Mouse (Mus musculus) liver, adult 2 months (tissue): ENCODE measurements around the gene Gm10322. TPM values are rescaled to one million over a fixed set of nuclear protein-coding genes. Genes with fewer than 3 reads are reported as not detected.
A peak's percentile ranks its signal among the peaks of the same experiment; 100 is the strongest.

Experiments
- DNase-seq: peaks from one replicate; pipeline ENCODE4 v3.0.0-alpha.2; 2011; ENCODE audit warnings: low read depth, low spot score; ENCODE audit errors: extremely low read depth
- H3K27ac ChIP-seq: fragments of 200-500 bp; replicated peaks from 2 replicates; pipeline ENCODE4 v1.5.1; 2012; ENCODE audit warnings: low read depth, mild to moderate bottlenecking, control low read depth, inconsistent platforms, low read length; ENCODE audit not compliant: insufficient read depth
- H3K27me3 ChIP-seq: fragments of 200-500 bp; 2 replicates; pipeline ENCODE4 v1.6.1; 2012; ENCODE audit warnings: mild to moderate bottlenecking, moderate library complexity, low read length, inconsistent platforms; ENCODE audit not compliant: control insufficient read depth, insufficient read depth
- H3K36me3 ChIP-seq: fragments of 200-500 bp; 2 replicates; pipeline ENCODE4 v1.6.1; 2012; ENCODE audit warnings: low read length, inconsistent platforms; ENCODE audit not compliant: control insufficient read depth, insufficient read depth
- H3K4me1 ChIP-seq: fragments of 200-500 bp; 2 replicates; pipeline ENCODE4 v1.6.1; 2011; ENCODE audit warnings: low read length; ENCODE audit not compliant: control insufficient read depth, insufficient read depth
- H3K4me3 ChIP-seq: fragments of 200-500 bp; 2 replicates; pipeline ENCODE4 v1.5.1; 2011; ENCODE audit warnings: low read depth, mild to moderate bottlenecking, control low read depth, low read length, moderate library complexity; ENCODE audit not compliant: insufficient read depth
- H3K79me2 ChIP-seq: fragments of 200-500 bp; 2 replicates; pipeline ENCODE4 v1.6.1; 2012; ENCODE audit warnings: inconsistent platforms, mild to moderate bottlenecking, low read length, moderate library complexity; ENCODE audit not compliant: control insufficient read depth, insufficient read depth
- H3K9ac ChIP-seq: fragments of 200-500 bp; 2 replicates; pipeline ENCODE4 v1.6.1; 2012; ENCODE audit warnings: low read depth, mild to moderate bottlenecking, control low read depth, inconsistent platforms, low read length
- CTCF ChIP-seq: fragments of 200-500 bp; IDR thresholded peaks from 2 replicates; pipeline ENCODE4 v1.5.1; 2011; ENCODE audit warnings: low read depth, low read length, control low read depth
- POLR2A ChIP-seq: fragments of 200-500 bp; IDR thresholded peaks from 2 replicates; pipeline ENCODE4 v1.6.1; 2011; ENCODE audit warnings: low read length, control low read depth; ENCODE audit not compliant: insufficient read depth; ENCODE audit errors: extremely low read depth
- WGBS: fragments of 180-500 bp; shearing (Covaris S2); methylation state at CpG from one replicate; pipeline ENCODE4 v1.1.7; 2018; 5-methylcytosine and 5-hydroxymethylcytosine counted together
- polyA plus RNA-seq: library from polyadenylated mRNA; depleted of rRNA; stranded (reverse); fragments of >200 nt; gene quantifications from 2 replicates; pipeline ENCODE4 v1.2.3, GENCODE M21; 2012; rRNA removed
- total RNA-seq: library from RNA; depleted of rRNA; stranded (reverse); fragments of >200 nt; gene quantifications from 2 replicates; pipeline ENCODE4 v1.2.3, GENCODE M21; 2014; rRNA removed

Gene Gm10322
- not detected in 2 replicates for total RNA-seq
- polyA plus RNA-seq: not detected in 2 replicates

DNA sequence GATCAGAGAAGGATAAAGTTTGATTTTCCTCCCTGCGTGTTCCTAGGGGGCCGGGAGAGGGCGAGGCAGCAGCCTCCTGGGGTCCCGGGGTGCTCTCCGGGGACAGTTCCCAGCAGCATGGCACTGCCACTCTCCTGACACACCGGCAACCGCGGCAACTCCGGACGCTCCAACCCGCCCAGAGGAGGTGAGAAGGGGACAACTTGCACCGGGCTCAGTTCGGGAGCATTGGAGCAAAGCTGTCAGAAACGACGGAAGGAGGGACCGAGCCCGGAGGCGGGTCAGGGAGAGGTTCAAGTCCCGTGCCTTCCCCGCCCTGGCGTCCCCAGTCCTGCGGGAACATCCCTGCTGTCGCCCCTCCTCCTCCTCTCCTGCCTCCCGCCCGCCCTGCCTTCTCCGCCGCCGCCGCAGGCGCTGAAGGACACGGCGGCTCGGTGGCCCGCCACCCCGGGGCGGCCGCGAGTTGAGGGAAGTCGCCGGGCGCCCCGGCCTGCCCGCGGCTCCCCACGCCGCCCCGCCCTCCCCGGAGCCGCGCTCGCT is at the start of gene Gm10322:
Gm10322 (plus strand) TSS at position 83 of the 540 bp plus-strand sequence.
- 2% methylated on average over 45 of the region's 51 CpGs for WGBS
- peaks cover 10% of the 10 kb centered on the region for H3K4me1 ChIP-seq
- H3K27me3 ChIP-seq: no peaks in the 10 kb centered on the region
- H3K9ac ChIP-seq: peak within 1 kb of the TSS; percentile 91
- no peaks in the 10 kb centered on the region for H3K36me3 ChIP-seq
- peak within 1 kb of the TSS; percentile 78 for H3K4me3 ChIP-seq
- H3K27ac ChIP-seq: peak within 1 kb of the TSS; percentile 18
- peak; percentile 80 for DNase-seq
- TF ChIP-seq POLR2A (peak; percentile 53), CTCF (peak; percentile 18; the same call in 1 of the 2 replicates)
- H3K79me2 ChIP-seq: peaks cover 10% of the 10 kb centered on the region; the same call in 1 of the 2 replicates

DNA sequence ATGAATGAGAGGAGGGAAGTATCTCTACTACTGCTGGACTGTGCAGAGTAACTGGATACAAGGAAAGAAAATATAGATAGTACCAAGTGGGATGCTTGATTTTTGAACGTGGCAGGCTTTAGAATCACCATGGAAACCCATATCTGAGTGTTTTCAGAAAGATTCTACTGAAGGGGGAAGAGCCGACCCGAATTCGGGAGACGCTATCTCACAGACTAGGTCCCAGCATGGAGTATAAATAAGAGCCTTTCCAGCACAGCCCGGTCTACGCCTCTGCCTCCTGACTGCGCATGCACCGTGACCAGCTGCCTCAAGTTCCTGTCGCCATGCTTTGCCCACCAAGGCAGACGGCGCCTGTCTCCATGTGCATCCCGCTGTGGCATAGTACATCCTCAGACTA is 48.9 kb upstream of the Gm10322 start:
- Histone ChIP-seq H3K27me3 (no peaks in the 10 kb centered on the region), H3K27ac (no peak overlapping the region), H3K36me3 (no peaks in the 10 kb centered on the region), H3K9ac (no peak overlapping the region), H3K4me3 (no peak overlapping the region), H3K4me1 (no peaks in the 10 kb centered on the region; the same call in 1 of the 2 replicates), H3K79me2 (peaks cover 3% of the 10 kb centered on the region; the same call in 1 of the 2 replicates)
- TF ChIP-seq POLR2A: no peak
- no peak for TF ChIP-seq CTCF
- DNase-seq: no peak
- WGBS: 95% methylated on average over 13 of the region's 13 CpGs

DNA sequence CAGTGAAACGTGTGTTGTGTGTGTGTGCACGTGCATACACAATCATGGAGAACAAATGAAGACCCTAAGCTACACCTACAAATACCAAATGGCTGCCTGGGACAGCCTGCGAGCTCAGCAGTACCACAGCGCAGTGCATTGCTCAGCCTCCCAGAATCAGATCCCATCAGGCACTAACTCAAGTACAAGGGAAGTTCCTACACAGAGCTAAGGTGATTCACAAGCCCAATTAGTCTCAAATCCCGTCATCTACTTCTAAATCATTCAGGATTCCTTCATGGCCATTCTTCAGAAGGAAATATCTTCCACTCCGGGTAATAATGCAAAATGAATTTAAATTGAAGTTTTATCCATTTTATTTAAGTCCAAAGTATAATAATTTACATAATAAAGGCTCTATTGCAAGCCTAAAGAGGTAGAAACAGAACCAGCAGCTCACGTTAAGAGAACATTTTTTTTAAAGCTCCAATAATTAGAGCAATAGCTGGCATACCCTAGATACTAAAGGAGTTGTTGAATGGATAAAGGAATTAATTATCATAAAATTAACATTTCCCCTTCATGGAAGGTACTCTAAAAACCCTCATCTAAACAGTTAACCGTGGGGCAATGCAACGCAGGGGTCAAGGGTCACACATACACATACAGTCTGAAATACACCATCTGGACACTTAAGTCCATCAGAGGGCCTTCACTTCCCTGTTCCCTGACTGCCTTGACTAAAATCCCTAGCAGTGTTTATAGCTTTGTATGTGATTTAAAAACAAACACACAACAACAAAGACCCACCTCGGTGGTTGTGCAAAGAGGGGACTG is 47.0 kb upstream of the Gm10322 start:
- Histone ChIP-seq H3K27me3 (no peaks in the 10 kb centered on the region), H3K27ac (no peak overlapping the region), H3K36me3 (no peaks in the 10 kb centered on the region), H3K79me2 (peaks cover 3% of the 10 kb centered on the region; the same call in 1 of the 2 replicates), H3K4me1 (no peaks in the 10 kb centered on the region; the same call in 1 of the 2 replicates), H3K4me3 (no peak overlapping the region), H3K9ac (no peak overlapping the region)
- 78% methylated on average over 10 of the region's 10 CpGs for WGBS
- DNase-seq: no peak
- TF ChIP-seq POLR2A (no peak), CTCF (no peak)

DNA sequence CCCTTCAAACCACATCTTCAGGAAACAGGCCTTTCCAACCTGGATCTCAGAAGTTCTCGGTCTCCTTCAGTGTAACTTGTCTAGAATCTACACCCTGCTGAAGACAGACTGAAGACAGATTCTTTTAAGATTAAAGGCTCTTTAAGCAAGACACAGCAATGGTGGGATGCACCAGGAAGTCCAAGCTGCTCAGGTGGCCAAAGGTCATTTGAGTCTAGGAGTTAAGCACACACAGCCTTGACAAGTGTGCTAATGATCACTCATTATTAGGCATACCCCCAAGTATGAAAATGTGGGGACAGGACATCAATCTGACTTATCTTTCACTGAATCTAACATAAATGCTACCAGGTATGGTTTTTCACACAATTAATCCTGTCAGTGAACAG is 46.4 kb upstream of the Gm10322 start:
- peaks cover 8% of the 10 kb centered on the region; the same call in 1 of the 2 replicates for H3K79me2 ChIP-seq
- H3K9ac ChIP-seq: no peak overlapping the region
- H3K4me1 ChIP-seq: no peaks in the 10 kb centered on the region; the same call in 1 of the 2 replicates
- no peak for DNase-seq
- no peaks in the 10 kb centered on the region for H3K36me3 ChIP-seq
- H3K4me3 ChIP-seq: no peak overlapping the region
- 98% methylated on average over 1 of the region's 1 CpGs for WGBS
- TF ChIP-seq CTCF (no peak), POLR2A (no peak)
- no peak overlapping the region for H3K27ac ChIP-seq
- no peaks in the 10 kb centered on the region for H3K27me3 ChIP-seq

DNA sequence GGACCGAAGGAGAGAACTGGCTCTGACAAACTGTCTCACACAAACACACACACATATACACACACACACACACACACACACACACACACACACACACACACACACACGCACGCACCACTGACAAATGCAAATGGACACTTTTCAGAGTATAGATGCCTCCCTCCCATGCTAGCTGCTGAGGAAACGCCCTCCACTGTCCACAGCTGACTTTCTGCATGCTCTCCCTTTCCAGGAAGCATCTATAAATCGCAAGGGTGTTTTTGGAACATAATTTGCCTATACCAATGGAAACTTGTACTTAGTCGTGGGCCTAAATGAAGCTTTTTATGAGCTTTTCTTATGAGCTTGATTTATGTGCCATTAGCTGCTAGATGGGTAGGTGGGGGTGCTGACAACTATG is 45.5 kb upstream of the Gm10322 start:
- Histone ChIP-seq H3K4me1 (no peaks in the 10 kb centered on the region; the same call in 1 of the 2 replicates), H3K27me3 (no peaks in the 10 kb centered on the region), H3K36me3 (no peaks in the 10 kb centered on the region), H3K79me2 (peaks cover 13% of the 10 kb centered on the region; the same call in 1 of the 2 replicates), H3K27ac (no peak overlapping the region), H3K4me3 (no peak overlapping the region), H3K9ac (no peak overlapping the region)
- no peak for DNase-seq
- 79% methylated on average over 6 of the region's 6 CpGs for WGBS
- TF ChIP-seq CTCF (no peak), POLR2A (no peak)
